Mouse (Mus musculus) kidney, postnatal 0 days (tissue): Measurements from ENCODE around the gene Cbr4. TPM values are rescaled to one million over a fixed set of nuclear protein-coding genes. Genes with fewer than 3 reads are reported as not detected.

Experiments used
- ATAC-seq: fragments of 200-750 bp; cut with Nextera tagmentation; replicated peaks from 2 replicates; pipeline ENCODE4 v1.8.0; 2017; ENCODE audit warnings: low read depth, moderate number of reproducible peaks, moderate TSS enrichment, moderate library complexity; ENCODE audit not compliant: low FRiP score
- DNase-seq: peaks from one replicate; pipeline ENCODE4 v3.0.0-alpha.2; 2016; ENCODE audit warnings: low spot score
- H3K27ac ChIP-seq: fragments of 300-500 bp; sonication (generic); 2 replicates; pipeline ENCODE4 v1.5.1; 2014; ENCODE audit warnings: mild to moderate bottlenecking
- H3K27me3 ChIP-seq: fragments of 300-500 bp; sonication (generic); 2 replicates; pipeline ENCODE4 v1.6.1; 2014; ENCODE audit warnings: low read length, mixed read lengths; ENCODE audit not compliant: insufficient read depth
- H3K36me3 ChIP-seq: fragments of 300-500 bp; sonication (generic); 2 replicates; pipeline ENCODE4 v1.6.1; 2014; ENCODE audit warnings: low read length, mixed read lengths; ENCODE audit not compliant: insufficient read depth
- H3K4me1 ChIP-seq: fragments of 300-500 bp; sonication (generic); replicated peaks from 2 replicates; pipeline ENCODE4 v1.6.1; 2014; ENCODE audit warnings: antibody characterized with exemption, low read length, mixed read lengths; ENCODE audit not compliant: insufficient read depth
- H3K4me2 ChIP-seq: fragments of 300-500 bp; sonication (generic); 2 replicates; pipeline ENCODE4 v1.6.1; 2014; ENCODE audit warnings: mild to moderate bottlenecking, low read length, moderate library complexity, mixed read lengths
- H3K4me3 ChIP-seq: fragments of 300-500 bp; sonication (generic); replicated peaks from 2 replicates; pipeline ENCODE4 v1.5.1; 2014; ENCODE audit warnings: low read depth, low read length
- H3K9ac ChIP-seq: fragments of 300-500 bp; sonication (generic); 2 replicates; pipeline ENCODE4 v1.6.1; 2014; ENCODE audit warnings: low read depth, low read length
- H3K9me3 ChIP-seq: fragments of 300-500 bp; sonication (generic); replicated peaks from 2 replicates; pipeline ENCODE4 v1.6.1; 2016; ENCODE audit warnings: low read length, inconsistent platforms, mixed read lengths
- CTCF ChIP-seq: IDR thresholded peaks from 2 replicates; pipeline ENCODE4 v1.5.1; 2016; ENCODE audit warnings: antibody characterized with exemption, low read depth, mild to moderate bottlenecking, moderate library complexity
- WGBS: fragments of 180-500 bp; shearing (Covaris S2); extraction: QIAGEN DNeasy Blood & Tissue Kit; methylation state at CpG from one replicate; pipeline ENCODE4 v1.1.7; 2014; 5-methylcytosine and 5-hydroxymethylcytosine counted together
- polyA plus RNA-seq: library from polyadenylated mRNA; unstranded; fragments of >200 nt; fragmentation: Nextera tagmentation; extraction: Ambion mirVana; gene quantifications from 2 replicates; pipeline ENCODE4 v1.2.1, GENCODE M21; 2015

The Cbr4 gene
- polyA plus RNA-seq, 1 experiment from 2014 or later, result 55.9 TPM

DNA sequence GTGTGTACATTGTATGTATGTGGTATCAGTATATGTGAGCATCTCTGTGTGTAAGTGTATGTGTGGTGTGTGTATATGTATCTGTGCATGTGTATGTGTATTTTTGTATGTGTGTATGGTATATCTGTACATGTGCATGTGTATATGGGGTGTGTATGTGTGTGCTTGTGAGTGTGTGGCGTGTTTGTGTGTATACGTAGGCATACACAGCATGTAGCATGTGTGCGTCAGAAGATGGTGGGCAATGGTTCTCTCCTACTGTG is 20.1 kb upstream of the Cbr4 start:
- Histone ChIP-seq H3K36me3 (no peaks in the 10 kb centered on the region), H3K9ac (no peak overlapping the region), H3K4me3 (no peak overlapping the region), H3K27ac (no peak overlapping the region), H3K4me2 (no peak overlapping the region), H3K27me3 (no peaks in the 10 kb centered on the region), H3K9me3 (no peaks in the 10 kb centered on the region), H3K4me1 (no peaks in the 10 kb centered on the region)
- ATAC-seq, result no peak
- no peak for TF ChIP-seq CTCF
- no peak for DNase-seq
- WGBS, result 96% methylated on average over 3 of the region's 3 CpGs

DNA sequence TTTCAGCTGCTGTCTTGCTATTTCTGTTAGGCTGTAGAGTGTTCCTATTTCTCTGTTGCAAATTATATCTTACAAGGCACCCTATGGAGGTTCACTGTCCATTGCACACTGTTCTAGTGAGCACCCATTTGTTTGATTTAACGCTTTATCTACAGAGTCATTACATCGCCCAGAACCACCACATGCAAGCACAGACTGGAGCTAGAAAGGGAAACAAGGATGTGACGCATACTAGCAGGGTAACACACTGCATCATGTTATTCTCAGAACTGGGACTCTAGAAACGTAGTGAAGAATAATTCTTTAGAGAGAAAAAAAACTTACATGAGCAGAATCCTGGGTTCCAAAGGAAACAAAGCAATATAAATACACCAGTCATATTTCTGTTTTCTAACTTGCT is 17.3 kb upstream of the Cbr4 start:
- no peak for ATAC-seq
- Histone ChIP-seq H3K9me3 (no peaks in the 10 kb centered on the region), H3K27me3 (no peaks in the 10 kb centered on the region), H3K4me1 (no peaks in the 10 kb centered on the region), H3K4me2 (no peak overlapping the region), H3K9ac (no peak overlapping the region), H3K27ac (no peak overlapping the region), H3K4me3 (no peak overlapping the region), H3K36me3 (no peaks in the 10 kb centered on the region)
- DNase-seq, result no peak
- WGBS, result 76% methylated on average over 4 of the region's 4 CpGs
- no peak for TF ChIP-seq CTCF

DNA sequence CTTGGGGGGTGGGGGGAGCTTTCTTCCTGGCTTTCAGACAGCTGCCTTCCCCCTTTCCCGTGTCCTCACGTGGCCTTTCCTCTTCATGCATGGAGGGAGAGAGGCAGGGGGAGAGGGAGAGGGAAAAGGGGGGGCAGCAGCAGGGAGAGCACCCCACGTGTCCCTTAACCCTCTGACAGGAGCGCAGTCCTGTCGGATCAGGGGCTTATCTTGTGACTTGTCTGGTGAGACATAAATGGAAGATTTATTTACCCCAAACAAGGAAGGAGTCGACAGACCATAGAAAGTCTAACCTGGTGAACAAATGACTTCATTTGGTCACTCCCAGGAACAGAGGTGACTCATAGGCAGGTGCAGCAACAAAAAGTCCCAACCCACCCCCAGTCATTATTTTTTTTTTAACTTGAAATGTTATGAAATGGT is 12.3 kb upstream of the Cbr4 start:
- peak; percentile 69 for ATAC-seq
- peak; percentile 38 for DNase-seq
- Histone ChIP-seq H3K9ac (no peak overlapping the region), H3K27me3 (no peaks in the 10 kb centered on the region), H3K9me3 (no peaks in the 10 kb centered on the region), H3K4me1 (0 out of 2 replicates have a peak, but pooled peaks cover 5% of the 10 kb centered on the region), H3K4me2 (no peak overlapping the region; the same call in 1 of the 2 replicates), H3K27ac (peak overlapping the region; percentile 57), H3K4me3 (no peak overlapping the region), H3K36me3 (no peaks in the 10 kb centered on the region)
- WGBS, result 26% methylated on average over 6 of the region's 6 CpGs
- TF ChIP-seq CTCF, result no peak

DNA sequence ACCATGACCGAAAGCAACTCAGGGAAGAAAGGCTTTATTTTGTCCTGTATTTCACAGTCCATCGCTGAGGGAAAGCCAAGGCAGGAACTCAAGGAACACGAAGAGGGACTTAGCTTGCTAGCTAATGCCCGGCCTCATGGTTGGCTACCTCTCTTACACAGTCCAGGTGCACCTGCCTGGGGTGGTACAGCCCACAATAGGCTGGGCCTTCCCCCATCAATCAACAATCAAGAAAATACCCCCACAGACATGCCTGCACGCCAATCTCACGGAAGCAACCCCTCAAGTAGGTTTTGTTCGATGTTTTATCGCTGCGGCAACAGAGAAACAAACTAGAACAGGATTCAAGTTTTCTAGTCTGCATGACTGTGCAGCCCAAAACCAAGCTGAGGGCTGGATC is 11.4 kb upstream of the Cbr4 start:
- 45% methylated on average over 9 of the region's 9 CpGs for WGBS
- no peak overlapping the region for H3K9ac ChIP-seq
- no peak for TF ChIP-seq CTCF
- no peak overlapping the region for H3K4me3 ChIP-seq
- no peak overlapping the region for H3K4me2 ChIP-seq
- H3K4me1 ChIP-seq, result 0 out of 2 replicates have a peak, but pooled peaks cover 5% of the 10 kb centered on the region
- H3K36me3 ChIP-seq, result no peaks in the 10 kb centered on the region
- no peaks in the 10 kb centered on the region for H3K9me3 ChIP-seq
- ATAC-seq, result peak; percentile 61; the same call in 1 of the 2 replicates
- H3K27me3 ChIP-seq, result no peaks in the 10 kb centered on the region
- peak overlapping the region; percentile 61 for H3K27ac ChIP-seq
- DNase-seq, result peak; percentile 29

DNA sequence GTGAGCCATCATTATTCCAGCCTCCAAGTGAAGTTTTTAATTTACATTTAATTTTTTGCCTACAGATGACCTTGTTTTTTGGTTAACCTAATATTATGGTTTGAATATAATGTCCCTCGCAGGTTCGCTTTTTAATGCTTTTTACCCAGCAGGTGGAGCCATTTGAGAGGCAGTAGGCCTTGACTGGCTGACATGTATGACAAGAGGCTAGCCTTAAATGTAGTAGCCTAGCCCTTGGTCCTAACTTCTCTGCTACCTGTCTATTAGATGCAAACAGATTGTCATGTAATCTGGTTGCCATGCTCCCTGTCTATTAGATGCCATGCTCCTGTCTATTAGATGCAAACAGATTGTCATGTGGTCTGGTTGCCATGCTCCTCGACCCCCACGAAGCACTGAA is 9.4 kb upstream of the Cbr4 start:
- Histone ChIP-seq H3K4me3 (no peak overlapping the region), H3K9me3 (no peaks in the 10 kb centered on the region), H3K9ac (no peak overlapping the region), H3K4me2 (no peak overlapping the region), H3K27me3 (no peaks in the 10 kb centered on the region), H3K27ac (no peak overlapping the region), H3K4me1 (0 out of 2 replicates have a peak, but pooled peaks cover 5% of the 10 kb centered on the region), H3K36me3 (no peaks in the 10 kb centered on the region)
- TF ChIP-seq CTCF, result peak; percentile 29; the same call in 1 of the 2 replicates
- no peak for ATAC-seq
- WGBS, result 89% methylated on average over 4 of the region's 4 CpGs
- no peak for DNase-seq

DNA sequence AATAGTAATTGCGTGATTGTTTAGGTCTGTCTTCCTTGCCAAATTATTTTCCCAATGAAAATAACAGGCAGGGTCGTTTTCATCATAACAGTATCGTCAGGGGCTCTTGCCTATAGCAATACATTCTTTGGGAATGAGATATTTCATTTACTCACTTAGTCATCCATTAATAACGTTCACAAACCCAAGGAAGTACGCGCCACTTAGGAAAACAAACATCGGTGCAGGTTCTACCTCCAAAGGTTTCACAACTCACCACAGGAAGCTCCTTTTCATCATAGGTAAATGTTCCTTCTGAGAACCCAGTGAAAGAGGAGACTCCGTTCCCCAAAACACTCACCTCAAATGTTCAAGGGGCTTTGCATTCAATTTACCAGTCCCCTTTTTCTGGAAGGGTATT is 8.7 kb upstream of the Cbr4 start:
- H3K36me3 ChIP-seq, result no peaks in the 10 kb centered on the region
- DNase-seq, result no peak
- no peak overlapping the region for H3K4me2 ChIP-seq
- no peak for ATAC-seq
- H3K4me3 ChIP-seq, result no peak overlapping the region
- H3K9me3 ChIP-seq, result no peaks in the 10 kb centered on the region
- H3K9ac ChIP-seq, result no peak overlapping the region
- no peak for TF ChIP-seq CTCF
- 62% methylated on average over 8 of the region's 8 CpGs for WGBS
- 0 out of 2 replicates have a peak, but pooled peaks cover 5% of the 10 kb centered on the region for H3K4me1 ChIP-seq
- H3K27me3 ChIP-seq, result no peaks in the 10 kb centered on the region
- no peak overlapping the region for H3K27ac ChIP-seq
